Mouse (Mus musculus) colon, adult 2 months (tissue): ENCODE results near the gene Gm14151. TPM values are rescaled to one million over a fixed set of nuclear protein-coding genes. Genes with fewer than 3 reads are reported as not detected.

ENCODE experiments used
- polyA plus RNA-seq: library from polyadenylated mRNA; depleted of rRNA; stranded (reverse); fragments of >200 nt; gene quantifications from 2 replicates; pipeline ENCODE4 v1.2.3, GENCODE M21; 2012; rRNA removed

Gene Gm14151
- polyA plus RNA-seq = not detected in 2 replicates

GRCm38 (mm10) chr2:151092250-151092649, at the start of gene Gm14151:
Gene Gm14151, minus strand, starts transcription at chr2:151092350.

GRCm38 (mm10) chr2:151097945-151098344, 5.8 kb upstream of the Gm14151 start, which contains the start of gene Gm14147:
Gene Gm14147, plus strand, starts transcription at chr2:151098245.

GRCm38 (mm10) chr2:151039232-151039695, 52.9 kb downstream of the Gm14151 start, which contains the start of the genes Ninl and Nanp:
Gene Ninl, minus strand, starts transcription at chr2:151039382.
Gene Nanp, minus strand, starts transcription at chr2:151039398.

Other genes with a start within 250 kb of the Gm14151 start
- 31.7 and 34.3 TPM in 2 replicates for gene Abhd12, start 187.6 kb downstream of the Gm14151 start, polyA plus RNA-seq
- gene Gins1, start 186.9 kb downstream of the Gm14151 start, polyA plus RNA-seq = 1.0 and 1.5 TPM in 2 replicates
- gene Ninl, start 53.0 kb downstream of the Gm14151 start, polyA plus RNA-seq = 1.0 and 1.2 TPM in 2 replicates
- 2.8 and 2.9 TPM in 2 replicates for gene Nanp, start 53.0 kb downstream of the Gm14151 start, polyA plus RNA-seq
- gene Gm14147, start 5.9 kb upstream of the Gm14151 start, polyA plus RNA-seq = not detected in 2 replicates